Mouse (Mus musculus) small intestine, adult 2 months (tissue): ENCODE measurements around the gene Heg1.

ENCODE experiments used
- CTCF ChIP-seq: fragments of 200-500 bp; IDR thresholded peaks from 2 replicates; pipeline ENCODE4 v1.5.1; 2012; ENCODE audit warnings: low read depth, mild to moderate bottlenecking, control low read depth, inconsistent platforms, low read length, moderate library complexity, mixed read lengths; ENCODE audit not compliant: insufficient replicate concordance, insufficient read length; ENCODE audit errors: extremely low read depth
- POLR2A ChIP-seq: fragments of 200-500 bp; IDR thresholded peaks from 2 replicates; pipeline ENCODE4 v1.6.1; 2012; ENCODE audit warnings: low read depth, mild to moderate bottlenecking, control low read depth, inconsistent platforms, low read length, moderate library complexity

- TF ChIP-seq CTCF (no peak), POLR2A (no peak)
Measured at GRCm38 (mm10) chr16:33746074-33746676, 62.0 kb downstream of the Heg1 start.
